Mouse (Mus musculus): Measurements from ENCODE around the gene Olfr724.
"Not testable (repeated sequence)": the region's sequence is repeated elsewhere in the genome, so short reads cannot be mapped to it uniquely, and the experiment has no call there.

Olfr724 gene

GRCm38 (mm10) chr14:49963174-49963573 lies at the start of gene Olfr724:
TSS of gene Olfr724 (minus strand) at chr14:49963274.
- DNase-seq (ENCODE audit: low spot score in 2 of 2): not testable (repeated sequence)

GRCm38 (mm10) chr14:49955890-49956289 lies 7.2 kb downstream of the Olfr724 start:
- no peak for DNase-seq (ENCODE audit: low spot score in 2 of 2)

DNA sequence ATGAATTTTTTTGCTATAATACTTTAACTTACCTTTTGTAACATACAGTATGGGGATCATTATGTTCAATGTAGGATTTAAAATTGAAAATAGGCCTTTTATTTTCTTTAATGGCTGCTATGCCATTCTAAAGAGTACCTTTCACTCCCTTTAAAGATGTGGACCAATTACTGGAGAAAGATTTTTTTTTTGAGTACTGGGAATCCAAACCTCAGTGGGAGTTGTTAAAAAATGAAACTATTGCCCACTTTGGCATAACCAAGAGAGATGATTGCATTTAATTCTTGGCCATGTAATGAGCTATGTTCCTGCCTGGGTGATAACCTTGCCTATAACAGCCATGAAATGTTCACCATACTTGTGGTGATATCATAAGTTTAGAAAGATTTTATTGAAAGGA lies 31.4 kb downstream of the Olfr724 start, which contains the start of gene Olfr723:
Gene Olfr723, minus strand, starts transcription at position 101 of the 400 bp plus-strand sequence.
- DNase-seq (ENCODE audit: low spot score in 2 of 2): not testable (repeated sequence)

All from spleen, postnatal 36 days (tissue).